Mouse (Mus musculus): ENCODE measurements around the gene Hspb11. TPM values are rescaled to one million over a fixed set of nuclear protein-coding genes. Genes with fewer than 3 reads are reported as not detected.
A peak's percentile ranks its signal among the peaks of the same experiment; 100 is the strongest.

The Hspb11 gene
- total RNA-seq, 4 experiments from 2014 or later: 18.9 to 24.1 (median 21.0) TPM

DNA sequence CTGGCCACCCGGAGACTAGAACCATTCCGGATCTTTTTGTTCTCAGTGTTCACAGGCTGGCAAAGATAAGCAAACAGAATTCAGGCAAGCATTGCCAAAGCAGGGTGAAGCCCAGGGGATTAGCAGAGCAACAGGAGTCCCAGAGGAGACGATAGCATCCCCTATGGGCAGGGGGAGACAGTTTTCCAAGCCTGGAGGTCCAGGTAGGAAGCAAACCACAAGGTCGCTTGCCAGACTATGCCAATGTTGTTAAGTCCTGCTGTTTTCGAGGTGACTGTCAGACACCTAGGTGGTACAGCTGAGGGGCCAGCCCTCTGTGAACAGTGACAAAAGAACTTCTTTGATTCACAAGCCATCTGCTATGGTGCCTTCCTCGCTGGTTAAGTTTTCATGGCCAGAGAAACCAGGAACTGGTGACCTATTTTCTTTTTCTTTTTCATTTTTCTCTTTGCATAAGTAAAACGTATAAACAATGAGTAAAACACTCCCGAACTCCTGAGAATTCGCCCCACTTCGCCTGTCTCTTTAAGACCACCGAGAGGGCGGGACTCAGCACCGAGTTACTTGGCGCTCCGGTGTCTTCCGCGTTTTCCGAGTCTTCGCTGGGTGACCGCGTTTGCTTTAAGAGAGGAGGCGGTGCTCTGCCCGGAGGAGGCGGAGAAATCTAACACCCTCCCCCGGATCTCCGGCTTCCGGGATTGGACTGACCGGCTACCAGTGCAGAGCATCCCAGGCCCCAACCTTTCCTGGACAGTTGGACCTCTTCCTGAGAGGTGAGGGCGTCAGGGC is 60.5 kb downstream of the Hspb11 start, which contains the start of gene Yipf1:
Gene Yipf1, plus strand, starts transcription at position 674 of the 789 bp plus-strand sequence.
- DNase-seq (ENCODE audit: low spot score in 2 of 2): peak; percentile 83 to 85

DNA sequence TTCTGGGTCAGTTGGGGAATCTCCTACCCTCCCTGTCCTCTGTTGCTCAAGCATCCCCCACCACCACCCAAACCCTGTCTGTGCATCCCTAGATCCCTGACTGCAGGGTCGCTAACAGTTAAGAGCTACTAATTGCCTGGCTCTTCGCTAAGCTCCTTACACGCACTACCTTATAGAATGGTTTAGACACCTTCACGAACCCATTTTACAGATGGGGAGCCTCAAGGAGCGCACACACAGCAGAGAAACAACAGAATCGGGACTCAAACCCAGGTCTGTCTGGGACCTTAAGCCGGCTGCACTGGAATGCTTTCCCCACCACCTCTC is 61.0 kb downstream of the Hspb11 start:
- DNase-seq (ENCODE audit: low spot score in 2 of 2): peak in 1 of 2 experiments; percentile 10

DNA sequence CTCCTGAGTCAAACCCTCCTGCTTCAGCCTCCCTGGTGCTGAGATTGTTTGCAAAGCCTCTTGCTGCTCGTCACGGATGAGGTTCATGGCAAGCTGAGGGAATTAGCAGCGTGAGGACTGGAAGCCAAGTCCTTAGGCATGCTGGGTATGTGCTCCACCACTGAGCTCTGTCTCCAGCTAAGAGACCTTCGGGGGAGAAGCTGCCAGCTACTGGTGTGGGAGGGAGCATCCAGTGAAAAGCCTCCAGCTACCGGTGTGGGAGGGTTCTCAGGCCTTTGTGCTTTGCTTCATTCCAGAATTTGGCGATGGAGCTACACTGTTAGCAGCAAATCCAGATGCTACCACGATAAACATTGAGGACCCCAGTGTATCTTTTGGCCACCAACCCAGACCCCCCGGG is 65.3 kb downstream of the Hspb11 start:
- no peak for DNase-seq (ENCODE audit: low spot score in 2 of 2)

DNA sequence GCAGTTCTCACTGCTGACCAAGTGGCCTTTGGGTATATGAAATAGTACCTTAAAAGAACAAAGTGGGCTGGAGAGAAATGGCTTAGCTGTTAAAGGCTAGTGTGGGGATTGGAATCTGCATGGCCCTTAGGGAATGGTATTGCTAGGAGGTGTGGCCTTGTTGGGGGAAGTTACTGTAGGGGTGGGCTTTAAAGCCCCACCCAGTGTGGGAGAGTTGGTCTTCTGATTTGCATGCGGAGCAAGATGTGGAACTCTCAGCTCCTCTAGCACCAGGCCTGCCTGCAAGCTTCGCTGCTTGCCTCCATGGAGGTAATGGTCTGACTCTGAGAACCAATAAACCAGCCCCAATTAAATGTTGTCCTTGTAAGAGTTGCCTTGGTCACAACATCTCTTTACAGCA is 67.6 kb downstream of the Hspb11 start:
- no peak for DNase-seq (ENCODE audit: low spot score in 2 of 2)

DNA sequence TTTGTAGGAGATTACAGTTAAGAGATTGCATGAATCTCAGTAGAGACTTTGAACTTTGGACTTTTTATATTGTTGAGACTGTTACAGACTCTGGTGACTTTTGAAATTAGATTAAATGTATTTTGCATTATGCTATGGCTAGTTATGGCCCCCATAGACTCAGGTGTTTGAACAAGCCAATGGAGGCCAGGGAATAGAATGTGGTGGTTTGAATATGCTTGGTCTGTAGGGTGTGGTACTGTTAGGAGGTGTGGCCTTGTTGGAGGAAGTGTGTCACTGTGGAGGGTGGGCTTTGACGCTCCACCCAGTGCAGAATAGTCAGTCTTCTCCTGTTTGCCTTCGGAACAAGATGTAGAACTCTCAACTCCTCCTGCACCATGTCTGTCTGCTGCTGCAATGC is 69.7 kb downstream of the Hspb11 start:
- DNase-seq (ENCODE audit: low spot score in 2 of 2): no peak

DNA sequence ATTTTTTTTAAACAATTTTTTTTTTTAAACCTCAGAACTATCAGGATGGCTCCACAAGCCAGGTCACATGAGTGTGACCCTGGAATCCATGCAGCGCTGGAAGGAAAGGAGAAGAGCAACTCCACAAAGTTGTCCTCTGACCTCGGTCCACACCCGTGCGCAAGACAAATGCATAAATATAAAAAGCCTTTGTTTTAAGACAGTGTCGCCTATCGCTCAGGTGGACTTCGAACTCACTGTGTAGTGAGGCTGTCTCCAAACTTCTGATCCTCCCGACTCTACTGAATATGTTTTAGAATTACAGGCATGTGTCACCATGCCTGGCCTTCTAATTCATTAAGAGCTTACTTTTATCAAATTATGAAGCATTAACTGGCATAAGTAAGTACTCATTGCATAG is 75.1 kb downstream of the Hspb11 start:
- DNase-seq (ENCODE audit: low spot score in 2 of 2): no peak

Other genes with a start within 250 kb of the Hspb11 start
- gene Mrpl37, start 186.7 kb upstream of the Hspb11 start, total RNA-seq (2022): 10 to 100 TPM; 55.4 to 67.1 (median 61.9) TPM
- gene Cyb5rl, start 186.6 kb upstream of the Hspb11 start, total RNA-seq (2022): 10 to 100 TPM in 1 of 4 experiments, 1 to 10 TPM in 3; 6.0 to 10.5 (median 7.5) TPM
- gene Cdcp2, start 156.7 kb upstream of the Hspb11 start, total RNA-seq (2022): not detected
- 100 to 1,000 TPM; 213 to 240 (median 224) TPM for gene Tmem59, start 75.2 kb upstream of the Hspb11 start, total RNA-seq (2022)
- 10 to 100 TPM; 15.9 to 18.9 (median 17.0) TPM for gene Tceanc2, start 74.5 kb upstream of the Hspb11 start, total RNA-seq (2022)
- gene Ldlrad1, start 44.4 kb upstream of the Hspb11 start, total RNA-seq (2022): under 1 TPM in 1 of 4 experiments, not detected in 3; 0.29 TPM
- 10 to 100 TPM; 30.5 to 38.5 (median 34.3) TPM for gene Lrrc42, start 61 bp upstream of the Hspb11 start, total RNA-seq (2022)
- gene Dio1, start 53.6 kb downstream of the Hspb11 start, total RNA-seq (2022): not detected
- gene Yipf1, start 60.8 kb downstream of the Hspb11 start, total RNA-seq (2022): 10 to 100 TPM; 47.8 to 56.9 (median 50.6) TPM
- gene Ndc1, start 114.2 kb downstream of the Hspb11 start, total RNA-seq (2022): 10 to 100 TPM; 10.4 to 15.3 (median 12.2) TPM
- 1 to 10 TPM in 3 of 4 experiments, under 1 TPM in 1; 0.99 to 3.1 (median 1.6) TPM for gene Glis1, start 181.0 kb downstream of the Hspb11 start, total RNA-seq (2022)